Mouse (Mus musculus) gastrocnemius, adult 2 months (tissue): Measurements from ENCODE around the gene Khdc1a. TPM values are rescaled to one million over a fixed set of nuclear protein-coding genes. Genes with fewer than 3 reads are reported as not detected.
"Not testable (repeated sequence)": the region's sequence is repeated elsewhere in the genome, so short reads cannot be mapped to it uniquely, and the experiment has no call there.

Source experiments
- DNase-seq: peaks from one replicate; pipeline ENCODE4 v3.0.0; 2022
- H3K27ac ChIP-seq: fragments of 200-600 bp; 2 replicates; pipeline ENCODE4 v1.8.1; 2022; ENCODE audit warnings: mild to moderate bottlenecking
- H3K4me3 ChIP-seq: fragments of 200-600 bp; 2 replicates; pipeline ENCODE4 v1.8.1; 2022; ENCODE audit warnings: mild to moderate bottlenecking, moderate library complexity
- CTCF ChIP-seq: fragments of 200-600 bp; IDR thresholded peaks from 2 replicates; pipeline ENCODE4 v1.8.1; 2022; ENCODE audit warnings: antibody characterized with exemption, mild to moderate bottlenecking, moderate library complexity
- intact Hi-C: fragments of 180-260 bp; cut with DNase I; formaldehyde crosslinking; loops from one replicate; pipeline ENCODE4 v1.15.1; 2025
- total RNA-seq, 2 experiments: library from RNA; stranded (reverse); gene quantifications; 2 replicates each; pipeline ENCODE4 v1.2.3; 2021

The Khdc1a gene
- total RNA-seq, 2 experiments from 2014 or later: not detected

- Histone ChIP-seq H3K4me3 (no peak overlapping the region), H3K27ac (no peak overlapping the region)
- no peak for DNase-seq
- no peak for TF ChIP-seq CTCF
- intact Hi-C loops: no loop called here
Observed at GRCm38 (mm10) chr1:21326733-21327132, 22.7 kb upstream of the Khdc1a start.

- H3K27ac ChIP-seq, H3K4me3 ChIP-seq, intact Hi-C loops, DNase-seq: not testable (repeated sequence)
Observed at GRCm38 (mm10) chr1:21331161-21331560, 18.3 kb upstream of the Khdc1a start.

- intact Hi-C loops: no loop called here
- Histone ChIP-seq H3K27ac (no peak overlapping the region), H3K4me3 (no peak overlapping the region)
- no peak for DNase-seq
- no peak for TF ChIP-seq CTCF
Observed at GRCm38 (mm10) chr1:21333222-21333973, 16.0 kb upstream of the Khdc1a start.

- no peak for TF ChIP-seq CTCF
- no peak overlapping the region for H3K4me3 ChIP-seq
Observed at GRCm38 (mm10) chr1:21335836-21336235, 13.6 kb upstream of the Khdc1a start.

GRCm38 (mm10) chr1:21340745-21341144, 8.7 kb upstream of the Khdc1a start:
- Histone ChIP-seq H3K4me3 (no peak overlapping the region), H3K27ac (no peak overlapping the region)
- no peak for DNase-seq
- intact Hi-C loops: no loop called here
- TF ChIP-seq CTCF: no peak

More at GRCm38 (mm10) chr1:21335836-21336235, 13.6 kb upstream of the Khdc1a start:
- intact Hi-C loops: no loop called here
- H3K27ac ChIP-seq: no peak overlapping the region
- no peak for DNase-seq

- Histone ChIP-seq H3K27ac (no peak overlapping the region), H3K4me3 (no peak overlapping the region)
- intact Hi-C loops: loop anchor here (2.0 kb wide), 1 partner anchor 125 kb away; the partner anchor contains the start of gene Tmem14a
- TF ChIP-seq CTCF: peak; percentile 74
- peak; percentile 44 for DNase-seq
Observed at GRCm38 (mm10) chr1:21344253-21344652, 5.2 kb upstream of the Khdc1a start.

GRCm38 (mm10) chr1:21344752-21345151, 4.7 kb upstream of the Khdc1a start:
- not testable (repeated sequence) for H3K4me3 ChIP-seq, H3K27ac ChIP-seq, DNase-seq
- intact Hi-C loops: loop anchor here (2.0 kb wide), 1 partner anchor 126 kb away; the partner anchor contains the start of gene Tmem14a

- H3K27ac ChIP-seq, H3K4me3 ChIP-seq, intact Hi-C loops, DNase-seq: not testable (repeated sequence)
Observed at GRCm38 (mm10) chr1:21368031-21368430, 18.6 kb downstream of the Khdc1a start, which contains the start of gene Khdc1c. TSS of gene Khdc1c (plus strand) at chr1:21368331.

GRCm38 (mm10) chr1:21383256-21383655, 33.8 kb downstream of the Khdc1a start, which contains the start of gene Khdc1b:
TSS of gene Khdc1b (plus strand) at chr1:21383556.
- no peak within 1 kb of the TSS for H3K4me3 ChIP-seq
- TF ChIP-seq CTCF: no peak
- DNase-seq: no peak
- intact Hi-C loops: no loop called here
- H3K27ac ChIP-seq: no peak within 1 kb of the TSS

- Histone ChIP-seq H3K4me3 (no peak overlapping the region), H3K27ac (no peak overlapping the region)
- intact Hi-C loops: no loop called here
- DNase-seq: no peak
- no peak for TF ChIP-seq CTCF
Observed at GRCm38 (mm10) chr1:21391138-21391671, 41.8 kb downstream of the Khdc1a start.

Other genes starting within 250 kb of the Khdc1a start
- gene Tmem14a, start 131.1 kb upstream of the Khdc1a start, total RNA-seq: 1 to 10 TPM in 1 of 2 experiments, under 1 TPM in 1; 0.97 to 1.3 TPM
- gene Gsta3, start 109.1 kb upstream of the Khdc1a start, total RNA-seq: under 1 TPM; 0.46 to 0.47 TPM
- gene Khdc1c, start 18.7 kb downstream of the Khdc1a start, total RNA-seq: not detected
- gene Khdc1b, start 33.9 kb downstream of the Khdc1a start, total RNA-seq: not detected